Mouse (Mus musculus) limb, embryonic 14.5 days (tissue): ENCODE results near the gene Smg6. TPM values are rescaled to one million over a fixed set of nuclear protein-coding genes. Genes with fewer than 3 reads are reported as not detected.

ENCODE experiments used
- ATAC-seq: fragments of 200-750 bp; cut with Nextera tagmentation; 2 replicates; pipeline ENCODE4 v1.8.0; 2017; ENCODE audit warnings: low read depth, moderate number of reproducible peaks, moderate TSS enrichment; ENCODE audit not compliant: low FRiP score
- DNase-seq: peaks from one replicate; pipeline ENCODE4 v3.0.0-alpha.2; 2015; ENCODE audit warnings: low spot score
- H3K27ac ChIP-seq: fragments of 300-500 bp; sonication (generic); replicated peaks from 2 replicates; pipeline ENCODE4 v1.5.1; 2014; ENCODE audit warnings: low read depth, mild to moderate bottlenecking, low read length, moderate library complexity, mixed read lengths
- H3K27me3 ChIP-seq: fragments of 300-500 bp; sonication (generic); 2 replicates; pipeline ENCODE4 v1.6.1; 2014; ENCODE audit warnings: low read length, mixed read lengths; ENCODE audit not compliant: control insufficient read depth, insufficient read depth
- H3K36me3 ChIP-seq: fragments of 300-500 bp; sonication (generic); 2 replicates; pipeline ENCODE4 v1.6.1; 2014; ENCODE audit warnings: mild to moderate bottlenecking, low read length, moderate library complexity, mixed read lengths; ENCODE audit not compliant: control insufficient read depth, insufficient read depth
- H3K4me1 ChIP-seq: fragments of 300-500 bp; sonication (generic); 2 replicates; pipeline ENCODE4 v1.6.1; 2014; ENCODE audit warnings: antibody characterized with exemption, low read length, mixed read lengths; ENCODE audit not compliant: control insufficient read depth, insufficient read depth
- H3K4me2 ChIP-seq: fragments of 300-500 bp; sonication (generic); replicated peaks from 2 replicates; pipeline ENCODE4 v1.6.1; 2014; ENCODE audit warnings: low read depth, mild to moderate bottlenecking, low read length, moderate library complexity; ENCODE audit not compliant: severe bottlenecking
- H3K4me3 ChIP-seq: fragments of 300-500 bp; sonication (generic); replicated peaks from 2 replicates; pipeline ENCODE4 v1.5.1; 2014; ENCODE audit warnings: low read length
- H3K9ac ChIP-seq: fragments of 300-500 bp; sonication (generic); 2 replicates; pipeline ENCODE4 v1.6.1; 2014; ENCODE audit warnings: mild to moderate bottlenecking, low read depth, low read length, moderate library complexity; ENCODE audit not compliant: severe bottlenecking
- H3K9me3 ChIP-seq: fragments of 300-500 bp; sonication (generic); 2 replicates; pipeline ENCODE4 v1.6.1; 2016; ENCODE audit warnings: low read length; ENCODE audit not compliant: control insufficient read depth
- POLR2A ChIP-seq: fragments of 200-500 bp; IDR thresholded peaks from 2 replicates; pipeline ENCODE4 v1.8.0; 2012; ENCODE audit warnings: inconsistent platforms, mild to moderate bottlenecking, moderate library complexity, borderline replicate concordance; ENCODE audit not compliant: insufficient read depth, insufficient read length; ENCODE audit errors: extremely low read depth
- WGBS: fragments of 180-500 bp; shearing (Covaris S2); extraction: QIAGEN DNeasy Blood & Tissue Kit; methylation state at CpG from one replicate; pipeline ENCODE4 v1.1.7; 2014; 5-methylcytosine and 5-hydroxymethylcytosine counted together
- polyA plus RNA-seq, 2 experiments: library from polyadenylated mRNA; depleted of rRNA in 1 of 2; stranded (reverse) in 1 of 2; unstranded in 1 of 2; fragments of >200 nt; fragmentation: Nextera tagmentation in 1 of 2; extraction: Ambion mirVana in 1 of 2; gene quantifications; 2 replicates each; pipeline versions ENCODE4 v1.2.1 to v1.2.3; 2012 to 2014

Gene Smg6
- polyA plus RNA-seq, 2 experiments, result 16.0 to 36.5 TPM

DNA sequence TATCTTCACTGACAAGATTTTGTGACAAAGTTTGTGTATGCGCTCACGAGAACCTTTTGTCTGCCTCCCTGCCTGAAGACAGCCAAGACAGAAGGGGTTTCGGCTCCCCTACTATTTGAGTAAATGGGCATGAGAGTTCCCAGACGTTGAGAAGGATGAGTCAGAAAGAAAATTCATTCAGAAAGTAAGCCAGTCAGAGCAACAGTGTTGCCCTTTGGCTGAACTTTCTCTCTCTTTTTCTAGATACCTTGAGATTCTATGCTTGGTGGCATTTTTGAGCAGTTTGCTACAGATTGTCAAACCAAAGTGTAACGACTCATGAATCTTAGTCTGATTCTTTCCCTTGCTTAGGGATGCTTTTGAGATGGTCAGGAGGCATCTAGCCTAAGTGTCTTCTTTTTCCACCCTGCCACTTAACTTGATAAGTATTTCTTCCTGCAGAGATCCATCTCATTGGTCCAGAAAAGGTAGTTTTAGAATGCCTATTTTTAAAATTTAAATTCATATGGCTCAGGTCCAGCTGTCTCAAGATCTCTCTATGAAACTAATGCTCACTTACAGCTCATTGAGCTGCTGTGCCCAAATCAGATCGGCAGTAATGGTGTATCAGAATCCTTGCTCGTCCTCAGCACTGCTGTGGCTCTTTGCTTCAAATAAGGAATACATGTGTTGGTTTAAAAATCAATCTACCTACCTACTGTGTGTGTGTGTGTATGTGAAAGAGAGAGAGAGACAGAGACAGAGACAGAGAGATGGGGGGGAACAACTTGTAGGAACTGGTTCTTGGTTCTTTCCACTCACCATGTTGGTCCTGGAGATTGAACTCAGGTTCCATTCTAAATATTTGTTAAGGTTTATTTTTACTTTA, 47.9 kb downstream of the Smg6 start:
- Histone ChIP-seq H3K4me1 (no peaks in the 10 kb centered on the region), H3K4me2 (no peak overlapping the region), H3K27me3 (no peaks in the 10 kb centered on the region), H3K9me3 (no peaks in the 10 kb centered on the region), H3K36me3 (0 out of 2 replicates have a peak, but pooled peaks cover 7% of the 10 kb centered on the region), H3K4me3 (no peak overlapping the region), H3K9ac (no peak overlapping the region), H3K27ac (no peak overlapping the region)
- WGBS, result 86% methylated on average over 7 of the region's 7 CpGs
- no peak for TF ChIP-seq POLR2A
- ATAC-seq (no peak), DNase-seq (no peak)

DNA sequence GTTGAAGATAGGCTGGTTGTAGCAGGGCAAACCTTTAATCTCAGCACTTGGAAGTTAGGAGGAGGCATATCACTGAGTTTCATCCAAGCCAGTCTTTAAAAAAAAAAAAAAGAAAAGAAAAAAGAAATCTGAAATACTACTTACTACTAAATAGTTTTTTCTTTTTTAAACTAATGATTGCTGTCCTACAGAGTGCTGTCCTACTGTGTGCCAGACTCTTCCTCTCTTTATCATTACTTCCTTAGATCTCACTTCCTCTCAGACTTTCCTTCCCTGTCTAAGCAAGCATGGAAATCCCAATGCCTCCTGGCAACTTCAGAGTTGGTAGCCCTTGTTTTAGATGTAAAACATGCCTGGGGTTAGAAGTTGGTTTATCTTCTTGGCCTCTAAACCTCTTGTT, 49.0 kb downstream of the Smg6 start:
- H3K27ac ChIP-seq, result no peak overlapping the region
- no peak for TF ChIP-seq POLR2A
- H3K27me3 ChIP-seq, result no peaks in the 10 kb centered on the region
- no peaks in the 10 kb centered on the region for H3K9me3 ChIP-seq
- H3K9ac ChIP-seq, result no peak overlapping the region
- H3K4me3 ChIP-seq, result no peak overlapping the region
- H3K4me2 ChIP-seq, result no peak overlapping the region
- DNase-seq (no peak), ATAC-seq (no peak)
- H3K4me1 ChIP-seq, result no peaks in the 10 kb centered on the region
- H3K36me3 ChIP-seq, result 0 out of 2 replicates have a peak, but pooled peaks cover 7% of the 10 kb centered on the region

DNA sequence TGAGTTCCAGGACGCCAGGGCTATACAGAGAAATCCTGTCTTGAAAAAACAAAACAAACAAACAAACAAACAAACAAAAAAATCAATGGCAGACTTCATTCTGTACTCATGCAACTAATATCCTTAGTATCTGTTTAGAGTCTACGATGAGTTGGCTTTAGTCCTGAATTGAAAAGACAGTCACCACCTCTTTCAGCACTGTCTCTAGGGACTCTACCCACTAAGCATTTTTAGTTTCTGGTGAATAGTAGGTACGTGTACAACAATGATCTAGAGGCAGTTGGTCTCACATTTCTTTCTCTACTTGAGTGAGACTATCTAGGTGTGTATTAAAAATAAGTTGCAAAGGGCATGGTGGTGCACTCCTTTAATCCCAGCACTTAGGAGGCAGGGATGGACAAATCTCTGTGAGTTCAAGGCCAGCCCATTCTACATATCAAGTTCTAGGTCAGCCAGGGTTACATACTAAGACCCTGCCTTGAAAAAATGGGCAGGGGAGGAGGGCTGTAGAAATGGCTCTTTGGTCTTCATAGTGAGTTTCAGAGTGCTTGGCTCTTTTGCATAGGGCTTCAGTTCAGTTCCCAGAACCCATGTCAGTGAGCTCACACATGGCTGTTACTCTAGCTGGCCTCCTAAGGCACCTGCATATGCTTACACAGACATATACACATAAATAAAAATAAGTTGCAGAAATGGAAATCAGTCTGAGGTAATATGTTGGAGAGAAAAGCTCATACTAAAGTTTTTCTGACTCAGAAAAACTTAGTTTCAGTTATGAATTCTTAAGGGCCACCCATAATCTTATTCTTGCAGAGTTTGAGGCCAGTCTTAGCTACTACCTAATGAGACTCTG, 51.4 kb downstream of the Smg6 start:
- no peak overlapping the region for H3K9ac ChIP-seq
- WGBS, result 84% methylated on average over 3 of the region's 3 CpGs
- no peaks in the 10 kb centered on the region for H3K9me3 ChIP-seq
- no peak overlapping the region for H3K27ac ChIP-seq
- H3K4me1 ChIP-seq, result no peaks in the 10 kb centered on the region
- H3K4me2 ChIP-seq, result no peak overlapping the region
- no peak for DNase-seq
- ATAC-seq, result no peak
- no peak overlapping the region for H3K4me3 ChIP-seq
- H3K36me3 ChIP-seq, result peaks cover 9% of the 10 kb centered on the region; the same call in 1 of the 2 replicates
- TF ChIP-seq POLR2A, result no peak
- no peaks in the 10 kb centered on the region for H3K27me3 ChIP-seq

DNA sequence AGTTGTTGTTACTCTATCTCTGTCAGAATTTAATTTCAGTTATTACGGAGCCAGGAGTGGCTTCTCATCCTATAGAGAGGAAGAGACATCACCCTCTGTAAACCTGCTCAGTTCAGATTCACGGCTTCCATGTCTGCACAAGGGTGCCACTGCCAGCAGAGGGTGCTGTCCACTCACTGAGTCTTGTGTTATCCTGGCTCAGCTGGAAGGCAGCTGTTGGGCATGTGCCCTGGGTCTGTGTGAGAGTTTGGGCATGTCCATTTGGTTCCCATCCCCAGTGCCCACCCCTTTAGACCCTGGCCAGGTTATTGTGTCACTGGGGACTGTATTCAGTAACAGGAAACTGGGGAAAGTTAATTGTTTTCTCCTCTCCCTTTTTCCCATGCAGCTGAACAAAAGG, 55.8 kb downstream of the Smg6 start:
- no peaks in the 10 kb centered on the region for H3K4me1 ChIP-seq

DNA sequence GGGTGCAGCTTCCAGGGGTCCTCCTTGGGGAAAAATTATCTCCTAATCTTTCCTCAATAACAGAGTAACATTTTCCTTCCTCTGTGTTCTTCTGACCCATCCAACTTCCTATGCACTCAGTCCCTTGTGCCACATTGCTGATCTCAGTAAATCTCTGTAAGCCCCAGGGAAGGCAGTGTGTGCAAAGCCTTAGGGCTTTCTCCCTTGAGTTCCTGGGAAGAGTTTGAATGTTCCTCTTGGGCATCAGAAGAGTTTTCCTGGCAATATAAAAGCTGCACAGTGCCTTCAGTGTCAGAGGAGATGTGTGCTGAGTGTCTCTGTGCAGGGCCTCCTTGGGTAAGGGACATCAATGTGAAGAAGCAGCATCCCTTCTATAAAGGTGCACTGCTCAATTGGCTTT, 56.6 kb downstream of the Smg6 start:
- Histone ChIP-seq H3K27ac (no peak overlapping the region), H3K27me3 (no peaks in the 10 kb centered on the region), H3K4me1 (no peaks in the 10 kb centered on the region), H3K9me3 (no peaks in the 10 kb centered on the region), H3K36me3 (peaks cover 8% of the 10 kb centered on the region; the same call in 1 of the 2 replicates), H3K4me2 (no peak overlapping the region), H3K9ac (no peak overlapping the region), H3K4me3 (no peak overlapping the region)
- no peak for DNase-seq
- ATAC-seq, result no peak
- no peak for TF ChIP-seq POLR2A

More for the DNA sequence above, 55.8 kb downstream of the Smg6 start:
- Histone ChIP-seq H3K27ac (no peak overlapping the region), H3K27me3 (no peaks in the 10 kb centered on the region), H3K9ac (no peak overlapping the region), H3K36me3 (peaks cover 11% of the 10 kb centered on the region; the same call in 1 of the 2 replicates), H3K9me3 (no peaks in the 10 kb centered on the region), H3K4me3 (no peak overlapping the region), H3K4me2 (no peak overlapping the region)
- 40% methylated on average over 2 of the region's 2 CpGs for WGBS
- TF ChIP-seq POLR2A, result no peak
- ATAC-seq (peak; percentile 80; the same call in 1 of the 2 replicates), DNase-seq (peak; percentile 83)
